Mouse (Mus musculus) testis, adult 2 months (tissue): Measurements from ENCODE around the gene Apoe.

Experiments
- CTCF ChIP-seq: fragments of 200-500 bp; IDR thresholded peaks from 2 replicates; pipeline ENCODE4 v1.5.1; 2012; ENCODE audit warnings: low read depth, mild to moderate bottlenecking, inconsistent platforms, low read length, moderate library complexity; ENCODE audit not compliant: control insufficient read depth, insufficient read depth, insufficient replicate concordance
- POLR2A ChIP-seq: fragments of 200-500 bp; IDR thresholded peaks from 2 replicates; pipeline ENCODE4 v1.6.1; 2012; ENCODE audit warnings: low read depth, mild to moderate bottlenecking, inconsistent platforms, low read length, moderate library complexity; ENCODE audit not compliant: control insufficient read depth

- TF ChIP-seq CTCF (no peak), POLR2A (no peak)
Observed at GRCm38 (mm10) chr7:19686521-19686920, 12.5 kb downstream of the Apoe start.
